Mouse (Mus musculus) inflammation-experienced regulatory T-cells, adult 6 months (primary cell): Measurements from ENCODE around the gene Mfsd9. TPM values are rescaled to one million over a fixed set of nuclear protein-coding genes. Genes with fewer than 3 reads are reported as not detected.

Experiments used
- ATAC-seq: one replicate; pipeline ENCODE4 v1.8.0; 2017
- polyA plus RNA-seq, 3 experiments: library from polyadenylated mRNA; unstranded; fragments of 100-300 nt; shearing (Covaris generic); gene quantifications; one replicate each; pipeline ENCODE4 v1.2.1; 2017

Gene Mfsd9
- polyA plus RNA-seq = 1 to 10 TPM in 1 of 3 experiments, under 1 TPM in 2; 0.78 to 1.4 (median 0.83) TPM

DNA sequence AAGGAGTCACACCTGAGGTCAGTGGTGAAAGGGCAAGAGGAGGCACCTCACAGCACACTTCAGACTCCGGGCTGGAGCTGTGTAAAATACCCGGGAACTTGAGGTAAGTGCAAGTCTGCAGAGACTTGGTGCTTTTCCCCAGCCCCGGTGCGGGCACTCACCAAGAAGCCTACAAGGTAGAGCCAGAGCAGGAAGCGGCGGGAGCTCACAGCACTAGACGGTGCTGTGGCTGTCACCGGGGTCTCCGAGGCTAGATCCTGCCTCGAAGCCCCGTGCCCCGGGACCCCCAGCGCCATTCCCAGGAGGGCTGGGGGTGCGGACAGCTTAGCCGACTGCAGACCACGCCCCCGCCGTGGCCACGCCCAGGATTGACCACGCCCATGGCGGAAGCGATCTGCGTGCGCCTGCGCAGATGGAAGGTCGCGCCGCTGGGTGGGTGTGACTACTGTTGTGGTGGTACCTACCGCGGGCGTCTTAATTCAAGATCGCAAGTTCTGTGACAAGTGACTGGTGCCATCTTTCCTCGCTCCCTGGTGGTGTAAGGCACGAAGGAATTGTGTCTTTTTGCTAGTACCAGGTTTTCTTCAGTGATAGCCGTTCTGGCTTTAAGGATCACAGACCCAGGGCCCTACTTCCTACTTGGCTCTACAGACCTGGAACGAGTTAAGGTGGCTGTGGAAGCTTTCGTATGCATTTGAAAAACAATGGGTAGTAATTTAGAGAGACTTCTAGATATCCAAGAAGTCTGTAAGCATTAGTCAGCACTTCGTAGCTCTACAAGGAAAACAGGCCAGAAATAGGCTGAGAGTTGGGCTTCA is at the start of gene Mfsd9:
Gene Mfsd9, minus strand, starts transcription at position 364 of the 818 bp plus-strand sequence.
- ATAC-seq = peak; percentile 93

GRCm38 (mm10) chr1:40835468-40835867 is 45.0 kb upstream of the Mfsd9 start:
- ATAC-seq = no peak

DNA sequence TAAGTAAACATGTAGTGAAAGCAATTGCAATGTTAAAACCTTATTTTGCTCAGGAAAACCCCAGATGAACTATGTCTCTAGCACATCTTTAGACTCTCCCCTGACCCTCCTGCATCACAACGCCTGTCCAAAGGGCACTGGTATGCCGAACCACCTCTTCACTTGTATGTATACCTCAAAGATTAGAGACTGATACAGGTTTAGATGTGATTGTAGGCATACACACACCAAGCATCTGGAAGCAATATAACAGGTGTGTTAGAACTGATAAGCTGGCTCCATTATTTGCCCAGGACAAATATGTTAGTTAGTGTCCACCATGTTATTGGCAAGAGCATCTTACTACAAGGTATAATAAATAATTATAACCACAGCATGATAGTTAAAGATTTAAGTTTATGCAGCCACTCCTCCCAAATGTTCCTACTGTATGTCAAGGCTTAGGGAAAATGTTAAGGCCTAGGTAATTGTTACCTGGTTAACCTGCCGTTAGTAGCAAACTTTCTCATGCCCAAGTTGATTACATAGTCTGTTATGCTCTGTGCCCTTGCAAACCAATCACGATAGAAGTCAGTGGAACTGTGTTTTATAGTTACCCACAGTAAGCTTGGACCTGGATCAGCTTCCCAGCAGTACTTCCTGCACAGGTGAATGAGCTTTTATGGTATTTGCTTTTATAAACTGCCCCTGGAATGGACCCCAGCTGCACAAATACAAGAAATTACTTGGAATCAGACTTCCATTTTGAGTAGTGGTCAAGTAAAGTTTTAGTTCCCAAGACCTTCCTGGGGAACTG is 40.4 kb upstream of the Mfsd9 start:
- no peak for ATAC-seq

DNA sequence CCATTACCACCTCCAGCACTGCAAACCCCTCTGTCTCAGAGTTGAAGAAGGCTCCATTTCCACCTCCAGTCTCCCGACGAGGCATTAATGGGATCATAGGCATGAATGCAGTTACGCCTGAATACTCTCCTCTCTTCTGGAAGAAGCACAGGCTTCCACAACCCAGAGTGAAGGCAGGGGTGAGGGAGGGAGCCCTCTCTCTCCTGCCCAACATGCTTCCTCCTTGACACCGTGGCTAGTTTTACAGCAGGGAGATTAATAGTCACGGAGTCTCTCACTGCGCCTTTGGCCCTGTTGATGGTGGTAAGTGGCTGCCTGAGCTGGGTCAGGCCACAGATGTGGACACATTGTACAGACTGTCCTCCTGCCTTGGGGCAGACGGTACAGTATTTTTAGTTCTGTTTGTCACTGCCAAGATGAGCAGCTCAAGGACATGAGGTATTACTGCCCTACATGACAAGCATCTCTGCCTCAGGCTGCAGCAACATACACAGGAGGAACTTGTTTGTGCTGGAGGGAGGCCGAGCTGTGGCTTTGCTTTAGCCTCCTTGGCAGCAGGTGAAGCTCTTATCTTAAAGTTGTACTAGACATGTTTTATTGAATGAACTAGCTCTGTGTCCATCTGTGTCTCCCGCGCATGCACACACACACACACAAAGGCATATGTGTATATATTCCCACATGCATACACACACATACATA is 38.9 kb upstream of the Mfsd9 start:
- ATAC-seq = no peak

GRCm38 (mm10) chr1:40825826-40826225 is 35.3 kb upstream of the Mfsd9 start:
- ATAC-seq = no peak

- no peak for ATAC-seq
Measured at GRCm38 (mm10) chr1:40824936-40825335, 34.4 kb upstream of the Mfsd9 start.

DNA sequence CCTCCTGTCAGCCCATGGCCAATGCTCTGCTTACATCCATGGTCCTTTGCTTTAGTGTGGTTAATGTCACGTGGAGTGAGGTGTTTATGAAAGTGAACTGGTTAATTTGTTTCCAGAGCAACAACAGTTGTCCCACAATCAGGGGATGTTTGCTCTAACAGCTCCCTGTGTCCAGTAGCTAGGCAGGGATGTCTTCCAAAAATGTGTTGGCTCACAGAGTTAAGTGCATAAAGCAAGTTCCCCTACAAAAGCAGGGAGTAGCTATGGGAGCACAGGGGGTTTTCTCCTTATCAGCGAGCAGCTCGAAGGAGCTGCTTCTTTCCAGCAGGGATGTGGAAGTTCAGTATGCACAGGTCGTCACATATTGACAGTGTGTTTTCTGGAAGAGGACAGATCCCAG is 34.0 kb upstream of the Mfsd9 start:
- no peak for ATAC-seq

GRCm38 (mm10) chr1:40815071-40815845 is 24.8 kb upstream of the Mfsd9 start:
- no peak for ATAC-seq

GRCm38 (mm10) chr1:40808643-40809042 is 18.2 kb upstream of the Mfsd9 start:
- no peak for ATAC-seq

GRCm38 (mm10) chr1:40805891-40806290 is 15.4 kb upstream of the Mfsd9 start:
- ATAC-seq = no peak

GRCm38 (mm10) chr1:40805351-40805750 is 14.9 kb upstream of the Mfsd9 start, which contains the start of gene Tmem182:
Tmem182 (plus strand) TSS chr1:40805601.
- ATAC-seq = no peak

GRCm38 (mm10) chr1:40804118-40804517 is 13.6 kb upstream of the Mfsd9 start:
- no peak for ATAC-seq

GRCm38 (mm10) chr1:40802759-40803158 is 12.3 kb upstream of the Mfsd9 start:
- ATAC-seq = peak; percentile 50

DNA sequence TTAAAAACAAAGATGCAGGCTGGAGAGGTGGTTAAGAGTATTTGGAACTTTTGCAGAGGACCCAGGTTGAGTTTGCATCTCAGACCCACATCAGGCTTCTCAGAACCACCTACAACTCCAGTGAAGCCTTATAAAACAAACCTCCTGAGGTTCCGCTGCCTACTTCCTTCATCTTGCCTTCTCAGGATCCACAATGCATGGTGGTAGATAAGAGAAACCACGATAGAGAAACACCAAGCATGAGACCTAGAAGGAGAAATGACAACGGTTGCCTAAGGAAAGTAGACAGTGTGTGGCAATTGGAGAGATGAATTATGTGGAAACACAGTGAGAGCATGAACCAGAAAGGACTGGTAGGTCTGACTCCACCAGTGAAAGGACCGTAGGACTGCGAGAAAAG is 10.4 kb upstream of the Mfsd9 start:
- no peak for ATAC-seq

DNA sequence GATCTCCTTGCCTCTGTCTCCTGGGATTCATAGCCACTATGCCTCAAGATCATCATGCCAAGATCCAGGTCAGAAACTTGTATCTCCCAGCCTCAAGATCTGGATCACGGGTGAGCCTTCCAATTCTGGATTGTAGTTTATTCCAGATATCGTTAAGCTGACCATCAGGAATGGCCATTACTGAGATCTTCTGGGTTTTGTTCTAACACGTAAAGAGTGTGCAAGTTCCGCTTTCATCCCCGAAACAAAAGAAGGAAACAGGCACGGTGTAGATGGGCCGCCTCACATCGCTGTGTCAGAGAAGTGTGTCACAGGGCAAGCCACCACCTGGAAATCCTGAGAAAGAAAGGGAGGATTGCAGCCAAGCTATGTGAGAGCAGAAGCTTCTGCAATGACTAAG is 8.6 kb upstream of the Mfsd9 start:
- no peak for ATAC-seq

DNA sequence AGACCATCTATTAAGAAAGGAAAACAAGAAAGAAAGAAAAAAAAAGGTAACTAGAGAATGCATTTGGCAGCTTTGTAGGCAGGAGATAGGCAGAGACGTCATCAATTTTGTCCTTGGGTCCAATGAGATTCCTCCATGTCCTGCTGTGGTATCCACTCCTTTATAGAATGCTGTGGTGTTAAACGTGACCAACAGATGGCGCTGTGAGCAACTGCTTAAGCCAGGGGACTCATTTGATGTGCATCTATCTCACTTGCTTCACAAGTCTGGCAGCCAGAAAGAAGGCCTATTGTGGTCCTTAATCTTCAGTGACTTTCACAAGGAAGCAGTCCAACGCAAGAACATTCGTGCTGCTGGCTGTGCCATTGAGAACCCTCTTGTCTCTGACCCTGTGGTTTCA is 6.9 kb upstream of the Mfsd9 start:
- ATAC-seq = peak; percentile 84

GRCm38 (mm10) chr1:40795508-40795907 is 5.0 kb upstream of the Mfsd9 start:
- ATAC-seq = no peak

- ATAC-seq = no peak
Measured at GRCm38 (mm10) chr1:40789666-40790233, 737 bp downstream of the Mfsd9 start.

GRCm38 (mm10) chr1:40788956-40789355 is 1.5 kb downstream of the Mfsd9 start:
- ATAC-seq = no peak

- no peak for ATAC-seq
Measured at GRCm38 (mm10) chr1:40785876-40786445, 4.5 kb downstream of the Mfsd9 start.

DNA sequence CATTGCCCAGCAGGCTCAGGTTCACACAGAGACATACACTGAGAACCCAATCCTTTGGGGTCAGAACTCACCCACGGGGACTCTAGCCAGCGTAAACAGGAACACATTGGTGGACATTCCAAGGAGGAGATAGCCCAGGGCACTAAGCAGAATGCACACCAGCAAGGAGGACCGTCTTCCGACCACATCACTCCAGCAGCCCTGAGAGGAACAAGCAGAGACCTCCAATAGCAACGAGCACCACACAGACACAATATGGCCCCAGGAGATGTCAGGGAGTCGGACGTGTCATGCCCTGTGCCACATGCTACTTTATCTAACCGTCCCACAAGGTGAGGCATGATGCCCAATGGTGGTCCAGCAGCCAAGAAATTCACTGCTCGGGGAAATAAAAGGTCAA is 6.2 kb downstream of the Mfsd9 start:
- ATAC-seq = no peak

GRCm38 (mm10) chr1:40783450-40783849 is 7.0 kb downstream of the Mfsd9 start:
- no peak for ATAC-seq
